Mouse (Mus musculus) lung, adult 2 months (tissue): ENCODE measurements at regions not wholly inside any gene's neighbourhood (a gene's known extent, or its start where the extent isn't known, plus 50 kb on each side); places are given as distances from the start of the nearest gene placed in this dataset.

Experiments
- CTCF ChIP-seq: fragments of 200-500 bp; IDR thresholded peaks from 2 replicates; pipeline ENCODE4 v1.5.1; 2011; ENCODE audit warnings: mild to moderate bottlenecking, low read length, control low read depth; ENCODE audit not compliant: insufficient read depth
- POLR2A ChIP-seq: fragments of 200-500 bp; IDR thresholded peaks from 2 replicates; pipeline ENCODE4 v1.6.1; 2011; ENCODE audit warnings: low read depth, mild to moderate bottlenecking, control low read depth, low read length, borderline replicate concordance; ENCODE audit errors: extremely low read depth

GRCm38 (mm10) chr9:47076946-47077345 is 78.4 kb downstream of the Gm4791 start:
- TF ChIP-seq CTCF: no peak
- no peak for TF ChIP-seq POLR2A
